Mouse (Mus musculus): ENCODE measurements around the gene 4930519G04Rik. TPM values are rescaled to one million over a fixed set of nuclear protein-coding genes. Genes with fewer than 3 reads are reported as not detected.
"Not testable (repeated sequence)": the region's sequence is repeated elsewhere in the genome, so short reads cannot be mapped to it uniquely, and the experiment has no call there.

4930519G04Rik gene
- total RNA-seq (2021), result not detected
- long read RNA-seq, result 0 reads

- DNase-seq (ENCODE audit: low spot score in 2 of 2), result not testable (repeated sequence)
These were observed at the start of gene 4930519G04Rik for GRCm38 (mm10) chr5:114853364-114853763. Gene 4930519G04Rik (plus strand): TSS chr5:114853664.

DNA sequence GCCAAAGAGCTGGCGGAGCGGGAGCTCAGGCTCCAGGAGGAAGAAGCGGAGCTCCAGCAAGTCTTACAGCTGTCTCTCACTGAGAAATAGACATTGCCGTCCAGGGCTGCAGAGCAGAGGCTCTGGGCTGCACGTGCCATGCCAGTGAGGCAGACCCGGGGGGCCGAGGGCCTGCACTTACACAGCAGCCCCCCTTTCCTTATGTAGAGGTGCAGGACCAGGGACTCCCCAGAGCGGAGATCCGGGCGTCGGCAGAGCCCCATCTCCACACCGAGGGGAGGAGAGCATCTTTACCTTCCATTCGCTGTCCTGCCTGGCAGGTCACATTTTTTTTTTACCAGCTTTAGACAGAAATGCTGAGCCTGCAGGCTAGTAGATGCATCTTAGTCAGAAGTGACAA is 49.1 kb upstream of the 4930519G04Rik start:
- DNase-seq (ENCODE audit: low spot score in 2 of 2), result no peak

DNA sequence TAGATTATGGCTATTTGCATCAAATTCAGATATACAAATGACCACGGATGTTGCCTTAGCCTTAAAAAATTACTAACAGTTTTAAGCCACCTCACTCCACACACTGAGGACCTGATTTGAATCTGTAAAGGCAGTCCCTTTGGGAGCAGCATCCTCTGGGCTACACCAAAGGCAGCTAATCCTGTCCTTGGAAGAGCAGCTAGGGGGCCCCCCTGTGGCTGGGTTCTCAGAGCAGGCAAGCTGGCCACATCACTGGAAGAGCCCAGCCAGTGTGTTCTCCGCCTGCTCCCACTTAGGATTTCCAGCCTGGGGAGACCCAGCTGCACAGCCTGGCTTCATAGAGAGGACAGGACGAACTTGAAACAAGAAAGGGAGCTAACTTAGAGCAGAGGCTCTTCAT is 48.5 kb upstream of the 4930519G04Rik start:
- peak; percentile 50 to 82 for DNase-seq (ENCODE audit: low spot score in 2 of 2)

DNA sequence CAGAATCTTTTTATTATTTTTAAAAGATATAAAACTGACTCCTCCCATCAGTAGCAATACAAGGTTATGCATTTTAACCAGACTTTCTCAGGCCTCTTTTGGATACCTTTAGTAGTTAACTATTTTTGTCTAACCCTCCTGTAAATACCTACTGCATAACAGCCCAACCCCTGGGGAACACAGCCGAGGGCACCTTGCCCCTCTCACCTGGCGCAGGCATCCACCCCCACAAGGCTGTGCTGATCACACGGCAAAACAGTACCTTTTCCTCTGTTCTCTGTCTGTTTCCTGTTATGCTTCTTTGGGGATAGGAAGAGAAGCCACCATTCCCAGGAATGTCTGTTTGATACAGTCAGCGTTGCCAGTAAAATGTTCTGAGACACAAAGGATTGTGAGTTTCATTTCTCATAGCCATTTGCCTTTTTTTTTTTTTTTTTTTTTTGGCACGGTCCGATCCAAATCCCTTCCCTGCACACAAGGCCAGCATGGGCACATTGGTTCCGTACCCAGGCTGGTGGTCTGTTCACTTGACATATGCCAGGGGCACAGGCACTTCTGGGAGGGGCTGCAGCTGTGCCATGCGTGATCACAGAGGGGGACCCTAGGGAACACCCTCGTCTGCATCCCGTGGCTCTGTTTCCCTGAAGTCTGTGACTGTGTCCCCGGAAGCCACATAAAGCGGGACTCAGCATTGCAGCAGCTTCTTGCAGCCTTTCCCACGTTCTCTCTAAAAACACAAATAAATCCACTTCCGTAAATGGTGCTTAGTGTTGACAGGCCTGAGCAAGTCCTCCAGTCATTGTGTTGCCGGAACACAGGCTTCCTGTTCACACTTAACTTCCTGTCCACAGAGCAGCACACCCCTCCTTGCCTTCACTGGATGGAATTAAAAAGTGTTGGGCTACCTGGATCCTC is 47.8 kb upstream of the 4930519G04Rik start:
- no peak for DNase-seq (ENCODE audit: low spot score in 2 of 2)

DNA sequence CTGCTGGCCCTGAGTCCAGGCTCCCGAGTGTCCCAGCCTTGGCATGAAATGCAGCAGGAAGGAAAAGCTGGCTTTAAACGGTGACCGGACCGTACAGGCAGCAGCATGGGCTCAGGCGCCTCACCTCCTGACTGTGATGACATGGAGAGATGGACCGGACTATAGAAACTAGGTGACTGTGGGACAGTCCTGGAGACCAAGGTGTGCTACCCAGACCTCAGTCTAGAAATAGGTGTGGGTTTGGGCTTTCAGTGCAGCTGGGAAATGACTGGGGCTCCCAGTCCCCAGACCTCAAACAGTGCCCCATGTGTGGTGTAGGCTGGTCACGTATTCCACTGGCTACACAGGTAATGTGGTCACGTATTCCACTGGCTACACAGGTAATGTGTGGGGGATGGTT is 46.8 kb upstream of the 4930519G04Rik start:
- DNase-seq (ENCODE audit: low spot score in 2 of 2), result no peak

- DNase-seq (ENCODE audit: low spot score in 2 of 2), result no peak
These were observed 46.4 kb upstream of the 4930519G04Rik start for GRCm38 (mm10) chr5:114807063-114807462.

GRCm38 (mm10) chr5:114807468-114807867 is 46.0 kb upstream of the 4930519G04Rik start:
- no peak for DNase-seq (ENCODE audit: low spot score in 2 of 2)

DNA sequence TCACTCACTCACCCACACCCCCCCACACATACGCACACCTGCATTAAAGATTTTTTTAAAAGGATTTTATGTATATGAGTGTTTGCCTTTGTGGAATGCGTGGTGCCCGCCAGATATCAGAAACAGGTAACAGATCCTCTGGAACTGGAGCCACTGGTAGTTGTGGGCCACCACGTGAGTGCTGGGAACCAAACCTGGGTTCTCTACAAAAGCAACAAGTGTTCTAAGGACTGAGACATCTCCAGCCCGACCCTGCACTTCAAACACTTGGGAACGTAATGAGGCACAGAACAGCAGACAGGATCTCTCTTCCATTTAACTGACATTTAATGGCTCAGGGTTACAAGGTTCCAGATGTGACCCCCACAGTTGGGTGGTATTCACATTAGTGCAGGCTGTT is 45.6 kb upstream of the 4930519G04Rik start:
- no peak for DNase-seq (ENCODE audit: low spot score in 2 of 2)

DNA sequence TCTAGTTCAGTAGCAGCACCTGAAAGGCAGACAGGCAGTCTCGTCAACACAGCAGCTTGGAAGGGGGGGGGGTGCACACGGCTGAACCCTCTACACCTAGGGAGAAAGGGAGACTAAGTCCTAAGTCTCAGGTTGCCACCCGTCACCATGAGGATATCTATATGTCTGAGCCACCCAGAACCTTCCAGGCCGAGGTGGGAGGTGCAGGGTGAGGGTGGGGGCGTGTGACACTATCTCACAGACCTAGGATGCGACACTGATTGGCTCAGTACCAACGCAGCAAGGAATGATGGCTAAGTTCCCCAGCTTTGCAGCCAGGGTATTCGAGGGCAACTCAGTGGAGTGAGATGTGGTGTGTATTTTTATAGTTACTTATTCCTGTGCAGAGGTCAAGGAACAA is 45.1 kb upstream of the 4930519G04Rik start:
- no peak for DNase-seq (ENCODE audit: low spot score in 2 of 2)

- DNase-seq (ENCODE audit: low spot score in 2 of 2), result no peak
These were observed 44.2 kb upstream of the 4930519G04Rik start for GRCm38 (mm10) chr5:114809181-114809756.

GRCm38 (mm10) chr5:114809826-114810225 is 43.6 kb upstream of the 4930519G04Rik start:
- no peak for DNase-seq (ENCODE audit: low spot score in 2 of 2)

DNA sequence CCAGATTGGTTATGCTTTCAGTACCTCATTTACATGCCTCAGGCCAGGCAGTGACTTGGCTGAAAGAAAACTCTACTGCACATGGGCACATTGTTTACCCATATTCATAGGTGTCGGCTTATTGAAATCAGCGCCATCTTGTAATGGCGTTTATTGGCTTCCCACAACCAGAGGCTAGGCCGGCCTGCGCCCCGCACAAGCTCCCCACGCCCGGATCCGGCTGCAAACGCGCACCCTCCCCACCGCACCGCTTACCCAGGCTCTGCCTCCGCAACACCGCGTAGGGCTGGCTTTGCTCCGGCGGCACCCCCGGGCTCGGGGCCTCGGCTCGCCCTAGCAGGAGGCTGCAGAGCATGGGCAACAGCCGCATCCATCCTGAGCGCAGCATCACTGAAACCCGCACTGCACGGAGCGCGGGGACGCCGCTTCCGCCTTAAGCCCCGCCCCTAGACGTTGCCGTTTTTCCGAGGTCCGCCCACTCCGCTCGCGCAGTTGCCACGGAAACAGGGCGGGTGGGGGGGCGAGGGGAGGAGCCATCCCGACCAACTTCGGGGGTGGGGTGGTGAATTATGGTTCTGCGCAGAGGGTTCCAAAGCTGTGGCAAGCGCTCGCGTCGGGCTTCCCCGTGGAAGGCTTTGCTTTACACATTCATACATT is 39.8 kb upstream of the 4930519G04Rik start:
- peak; percentile 90 to 95 for DNase-seq (ENCODE audit: low spot score in 2 of 2)

GRCm38 (mm10) chr5:114816599-114816998 is 36.9 kb upstream of the 4930519G04Rik start:
- DNase-seq (ENCODE audit: low spot score in 2 of 2), result no peak

- no peak for DNase-seq (ENCODE audit: low spot score in 2 of 2)
These were observed 35.3 kb upstream of the 4930519G04Rik start for GRCm38 (mm10) chr5:114818124-114818523.

DNA sequence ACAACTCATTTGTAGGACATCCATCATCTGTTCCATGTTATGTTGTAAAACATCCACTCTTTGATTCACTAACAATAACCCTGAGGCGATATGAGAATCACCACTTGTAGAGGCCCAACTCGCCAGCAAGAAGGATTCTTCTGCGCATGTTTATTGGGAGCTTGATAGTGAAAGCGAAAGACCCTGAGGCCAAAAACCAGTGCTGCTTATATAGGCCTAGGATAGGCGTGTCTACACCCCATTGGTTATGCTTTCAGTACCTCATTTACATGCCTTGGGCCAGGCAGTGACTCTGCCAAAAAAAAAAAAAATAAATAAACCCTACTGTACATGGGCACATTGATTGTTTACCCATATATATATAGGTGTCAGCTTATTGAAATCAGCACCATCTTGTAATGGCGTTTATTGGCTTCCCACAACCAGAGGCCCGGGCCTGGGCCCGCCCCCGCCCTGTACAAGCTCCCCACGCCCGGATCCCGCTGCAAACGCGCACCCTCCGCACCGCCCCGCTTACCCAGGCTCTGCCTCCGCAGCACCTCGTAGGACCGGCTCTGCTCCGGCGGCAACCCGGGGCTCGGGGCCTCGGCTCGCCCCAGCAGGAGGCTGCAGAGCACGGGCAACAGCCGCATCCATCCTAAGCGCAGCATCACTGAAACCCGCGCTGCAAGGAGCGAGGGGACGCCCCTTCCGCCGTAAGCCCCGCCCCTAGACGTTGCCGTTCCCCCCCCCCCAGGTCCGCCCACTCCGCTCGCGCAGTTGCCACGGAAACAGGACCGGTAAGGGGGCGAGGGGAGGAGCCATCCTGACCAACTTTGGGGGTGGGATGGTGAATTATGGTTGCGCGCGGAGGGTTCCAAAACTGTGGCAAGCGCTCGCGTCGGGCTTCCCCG is 30.4 kb upstream of the 4930519G04Rik start, which contains the start of gene 1500011B03Rik:
Gene 1500011B03Rik, minus strand, starts transcription at position 673 of the 893 bp plus-strand sequence.
- DNase-seq (ENCODE audit: low spot score in 2 of 2), result peak; percentile 72 to 80

DNA sequence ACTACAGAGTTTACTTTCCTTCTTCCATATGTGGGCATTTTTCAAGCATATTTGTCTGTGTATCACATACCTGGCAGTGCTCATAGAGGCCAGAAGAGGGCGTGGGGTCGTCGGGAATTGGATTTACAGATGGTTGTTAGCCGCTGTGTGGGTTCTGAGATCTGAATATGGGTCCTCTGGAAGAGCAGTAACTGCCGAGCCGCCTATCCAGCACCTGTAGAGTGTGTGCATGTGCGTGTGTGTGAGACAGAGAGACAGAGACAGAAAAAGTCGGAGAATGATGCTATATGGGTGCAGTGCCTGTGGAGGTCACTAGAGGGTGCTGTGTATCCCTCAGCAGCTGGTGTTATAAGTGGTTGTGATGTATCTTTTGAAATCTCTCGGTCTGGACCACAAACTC is 29.3 kb upstream of the 4930519G04Rik start:
- DNase-seq (ENCODE audit: low spot score in 2 of 2), result peak in 1 of 2 experiments; percentile 72

GRCm38 (mm10) chr5:114825978-114826691 is 27.3 kb upstream of the 4930519G04Rik start:
- DNase-seq (ENCODE audit: low spot score in 2 of 2), result peak in 1 of 2 experiments; percentile 46

DNA sequence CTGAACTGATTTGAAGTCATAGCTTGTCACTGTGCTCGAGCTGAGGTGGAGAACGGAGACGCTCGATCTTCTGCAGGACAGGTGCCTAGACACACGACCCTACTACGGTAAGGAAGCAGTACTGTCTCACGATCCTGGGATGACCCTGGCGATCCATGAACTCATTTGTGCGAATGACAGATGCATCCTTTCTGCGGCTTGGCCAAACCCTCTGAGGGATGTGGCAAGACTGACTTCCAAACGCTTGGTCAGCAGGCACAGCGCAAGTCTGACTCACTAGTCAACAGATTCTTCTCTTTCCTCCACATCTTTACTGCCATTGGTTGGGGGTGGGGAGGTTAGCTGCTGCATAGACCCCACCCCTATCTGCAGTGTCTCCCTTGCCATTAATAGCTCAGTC is 26.0 kb upstream of the 4930519G04Rik start:
- DNase-seq (ENCODE audit: low spot score in 2 of 2), result no peak

DNA sequence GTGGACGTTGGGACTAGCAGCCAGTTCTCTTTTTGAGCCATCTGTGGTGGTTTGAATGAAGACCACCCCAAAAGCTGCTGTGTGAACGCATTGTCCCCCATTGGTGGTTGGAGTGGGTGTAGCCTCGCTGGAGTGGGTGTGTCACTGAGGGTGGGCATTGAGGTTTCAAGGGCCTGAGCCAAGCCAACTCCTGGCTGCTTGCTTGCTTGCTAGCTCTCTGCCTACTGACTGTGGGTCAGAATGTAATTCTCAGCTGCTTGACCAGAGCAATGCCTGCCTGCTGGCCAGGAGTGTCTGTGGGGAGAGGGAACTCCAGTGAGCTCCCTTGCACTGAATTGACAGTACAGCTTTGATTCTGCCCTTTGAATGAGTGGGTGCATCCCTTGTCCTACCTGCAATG is 23.7 kb upstream of the 4930519G04Rik start:
- no peak for DNase-seq (ENCODE audit: low spot score in 2 of 2)

GRCm38 (mm10) chr5:114836886-114837285 is 16.6 kb upstream of the 4930519G04Rik start:
- DNase-seq (ENCODE audit: low spot score in 2 of 2), result no peak

Data from layer of hippocampus, adult 18-20 months (tissue).